ENCODE assay signal across 27 mouse cellular contexts in the genomic region with DNA sequence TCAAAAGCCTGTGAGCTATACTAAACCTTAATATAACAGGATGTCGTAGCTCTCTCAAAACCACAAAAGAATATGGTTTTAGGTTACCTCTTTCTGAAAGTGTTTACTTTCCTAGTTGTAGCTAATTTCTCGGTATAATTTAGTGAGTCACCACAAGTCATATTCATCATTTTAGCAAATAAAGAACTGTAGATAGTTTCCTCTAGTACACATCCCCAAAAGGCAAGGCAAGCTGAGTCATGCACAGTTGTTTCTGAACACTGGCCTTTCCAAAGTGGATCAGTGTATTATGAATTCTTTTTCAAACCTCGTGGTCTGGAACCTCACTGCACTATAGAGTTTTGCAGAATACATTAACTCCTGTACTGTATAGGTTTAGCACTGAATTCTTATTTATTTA.
A peak's percentile ranks its signal among the peaks of the same experiment; 100 is the strongest.
DNase-seq lines count a peak whose midpoint lies in the region; ATAC-seq and TF ChIP-seq lines count a peak whose summit lies in the region.
"Had no signal": no experiment of that assay in that cellular context is flagged by ENCODE, and none has a peak within 500 bp of the region (broad histone marks: within the 10 kb centered on the region; RNA-seq: fewer than 3 reads in every experiment).

No protein-coding gene starts in this region.

- H3ac ChIP-seq in C2C12 (ENCODE audit: control insufficient read depth, insufficient read length, low read depth) = no peak overlapping the region

- no peaks in the 10 kb centered on the region for H3K36me3 ChIP-seq in embryonic facial prominence, embryonic 14.5 days (ENCODE audit: control insufficient read depth, insufficient read depth, low read length)
- H3K36me3 ChIP-seq in embryonic facial prominence, embryonic 10.5 days (replicated peaks) = no peaks in the 10 kb centered on the region
- H3K36me3 ChIP-seq in C2C12 (ENCODE audit: control insufficient read depth, insufficient read depth) = no peaks in the 10 kb centered on the region
- H3K36me3 ChIP-seq: embryonic facial prominence, embryonic 12.5 days; embryonic facial prominence, embryonic 15.5 days; forebrain, embryonic 10.5 days; forebrain, embryonic 12.5 days had no signal

- H3K79me2 ChIP-seq in C2C12 (ENCODE audit: control insufficient read depth, insufficient read depth) = no peaks in the 10 kb centered on the region

- H3K27ac ChIP-seq in embryonic facial prominence, embryonic 14.5 days (replicated peaks; ENCODE audit: low read depth, low read length) = no peak overlapping the region
- H3K27ac ChIP-seq in embryonic facial prominence, embryonic 10.5 days (replicated peaks) = no peak overlapping the region
- H3K27ac ChIP-seq: embryonic facial prominence, embryonic 12.5 days; embryonic facial prominence, embryonic 15.5 days; forebrain, embryonic 10.5 days; forebrain, embryonic 12.5 days had no signal

- H3K27me3 ChIP-seq in embryonic facial prominence, embryonic 14.5 days (replicated peaks; ENCODE audit: control insufficient read depth, insufficient read depth, low read length) = no peaks in the 10 kb centered on the region
- peaks cover 11% of the 10 kb centered on the region; the same call in 1 of the 2 replicates for H3K27me3 ChIP-seq in embryonic facial prominence, embryonic 10.5 days (replicated peaks; ENCODE audit: low read depth, poor library complexity, severe bottlenecking)
- H3K27me3 ChIP-seq in C2C12 (ENCODE audit: control insufficient read depth, insufficient read depth, insufficient read length) = no peaks in the 10 kb centered on the region
- H3K27me3 ChIP-seq: embryonic facial prominence, embryonic 12.5 days; embryonic facial prominence, embryonic 15.5 days; forebrain, embryonic 12.5 days had no signal

- no peak for TF ChIP-seq CTCF in C2C12 (IDR thresholded peaks at IDR 0.05; ENCODE audit: control insufficient read depth, insufficient read depth, insufficient read length)

- no peak overlapping the region for H3K4me2 ChIP-seq in embryonic facial prominence, embryonic 14.5 days (ENCODE audit: low read depth, low read length)
- H3K4me2 ChIP-seq: embryonic facial prominence, embryonic 12.5 days; embryonic facial prominence, embryonic 15.5 days; forebrain, embryonic 12.5 days had no signal

- H3K79me3 ChIP-seq in C2C12 (ENCODE audit: low read depth) = no peaks in the 10 kb centered on the region

- peak; percentile 9; the same call in 1 of the 2 replicates for ATAC-seq in embryonic facial prominence, embryonic 14.5 days (ENCODE audit: low read depth)
- ATAC-seq: activated CD4-positive, CD25-positive, alpha-beta regulatory T cell, adult 4 months; forebrain, embryonic 14.5 days; forebrain, embryonic 16.5 days; Patski had no signal

- H3K4me3 ChIP-seq in embryonic facial prominence, embryonic 14.5 days (ENCODE audit: low read depth, low read length) = no peak overlapping the region
- no peak overlapping the region for H3K4me3 ChIP-seq in embryonic facial prominence, embryonic 10.5 days
- H3K4me3 ChIP-seq in C2C12 (ENCODE audit: insufficient read depth, poor library complexity, severe bottlenecking) = no peak overlapping the region
- H3K4me3 ChIP-seq: embryonic facial prominence, embryonic 12.5 days; embryonic facial prominence, embryonic 15.5 days; erythroblast, embryonic 14.5 days; forebrain, embryonic 10.5 days; forebrain, embryonic 12.5 days had no signal

- peak; percentile 2 for DNase-seq in embryonic facial prominence, embryonic 14.5 days (ENCODE audit: low spot score)
- DNase-seq in embryonic facial prominence, embryonic 10.5 days (ENCODE audit: low spot score) = no peak
- peak; percentile 71 for DNase-seq in 3T3-L1 (ENCODE audit: low read depth, low spot score)
- peak; percentile 8 for DNase-seq in brain, adult 2 months (ENCODE audit: low read depth, low spot score)
- no peak for DNase-seq in right cerebral cortex, postnatal 36 days (ENCODE audit: low spot score in 2 of 2)
- no peak for DNase-seq in ovary, postnatal 36 days (ENCODE audit: low spot score)
- DNase-seq: adrenal gland, adult 8-10 months; adrenal gland, postnatal 14 days; adrenal gland, postnatal 36 days; B cell, adult 2 months; cerebellum, adult 11 months; cerebellum, adult 18-20 months; cerebellum, adult 8-10 months; cerebellum, adult 9-11 months; cerebellum, postnatal 14 days; cerebellum, postnatal 36 days; embryo, embryonic 11 days had no signal

- H3K4me1 ChIP-seq in embryonic facial prominence, embryonic 14.5 days (ENCODE audit: control insufficient read depth, insufficient read depth, low read length) = no peaks in the 10 kb centered on the region
- H3K4me1 ChIP-seq in embryonic facial prominence, embryonic 10.5 days = no peaks in the 10 kb centered on the region
- H3K4me1 ChIP-seq: embryonic facial prominence, embryonic 12.5 days; embryonic facial prominence, embryonic 15.5 days; forebrain, embryonic 10.5 days; forebrain, embryonic 12.5 days had no signal

- no peaks in the 10 kb centered on the region for H3K9me3 ChIP-seq in embryonic facial prominence, embryonic 14.5 days (ENCODE audit: control insufficient read depth, low read length)
- H3K9me3 ChIP-seq in embryonic facial prominence, embryonic 10.5 days = no peaks in the 10 kb centered on the region
- H3K9me3 ChIP-seq: embryonic facial prominence, embryonic 12.5 days; embryonic facial prominence, embryonic 15.5 days; forebrain, embryonic 10.5 days; forebrain, embryonic 12.5 days had no signal

- 43% methylated on average over 3 of the region's 3 CpGs for WGBS in embryonic facial prominence, embryonic 14.5 days
- 77% methylated on average over 3 of the region's 3 CpGs for WGBS in embryonic facial prominence, embryonic 10.5 days

- no peak overlapping the region for H3K9ac ChIP-seq in embryonic facial prominence, embryonic 14.5 days (ENCODE audit: low read depth, low read length)
- H3K9ac ChIP-seq: embryonic facial prominence, embryonic 12.5 days; embryonic facial prominence, embryonic 15.5 days; forebrain, embryonic 12.5 days had no signal

TF ChIP-seq in C2C12, 6 proteins besides CTCF, POLR2A, EP300 and RAD21:
- TF ChIP-seq MYOG (IDR thresholded peaks at IDR 0.05; ENCODE audit: control insufficient read depth, extremely low read depth, insufficient read length) (no peak), MYOD1 (IDR thresholded peaks at IDR 0.05; ENCODE audit: control insufficient read depth, insufficient read length, low read depth) (peak; percentile 14), FOSL1 (IDR thresholded peaks at IDR 0.05; ENCODE audit: insufficient read depth, low read length, poor library complexity, severe bottlenecking) (peak; percentile 76)

Comparison
In these comparisons a context has a peak if more than half of its experiments do, and no peak if none do; other contexts are left out.
1. DNase-seq: peak in embryonic facial prominence, embryonic 14.5 days (single experiment), 3T3-L1 (single experiment) and brain, adult 2 months (single experiment); none in embryonic facial prominence, embryonic 10.5 days (single experiment), right cerebral cortex, postnatal 36 days (0 of 2) and ovary, postnatal 36 days (single experiment).